Mouse (Mus musculus) T-helper 2 cell (primary cell): ENCODE measurements around the gene Strip2.

Source experiments
- in situ Hi-C: fragments of 300-600 bp; cut with MboI, MseI; formaldehyde crosslinking; loops from one replicate; pipeline ENCODE4 v1.15.1; 2025; ENCODE audit warnings: high pct_unique_total_duplicates

Gene Strip2

DNA sequence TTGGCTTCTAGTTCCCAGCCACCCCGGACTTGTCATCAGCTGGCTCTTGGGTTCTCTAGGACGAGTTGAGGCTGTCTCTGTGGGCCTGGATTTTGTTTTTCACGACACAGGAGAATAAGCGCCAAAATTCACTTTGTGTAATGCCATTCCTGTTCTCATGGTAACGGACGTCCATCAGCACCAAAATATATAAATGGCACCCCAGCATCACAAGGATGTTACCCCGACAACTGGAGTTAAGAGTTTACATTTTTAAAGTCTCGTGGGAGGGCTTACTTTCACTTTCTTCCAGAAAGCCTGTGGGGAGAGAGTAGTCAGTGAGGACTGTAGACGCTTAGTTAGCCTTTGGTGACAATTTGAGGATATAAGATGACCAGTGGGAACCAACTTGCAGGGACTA lies 85.8 kb downstream of the Strip2 start:
- in situ Hi-C loops: loop anchor here (10.0 kb wide), 1 partner anchor 202 kb away; no protein-coding TSS in a partner anchor

DNA sequence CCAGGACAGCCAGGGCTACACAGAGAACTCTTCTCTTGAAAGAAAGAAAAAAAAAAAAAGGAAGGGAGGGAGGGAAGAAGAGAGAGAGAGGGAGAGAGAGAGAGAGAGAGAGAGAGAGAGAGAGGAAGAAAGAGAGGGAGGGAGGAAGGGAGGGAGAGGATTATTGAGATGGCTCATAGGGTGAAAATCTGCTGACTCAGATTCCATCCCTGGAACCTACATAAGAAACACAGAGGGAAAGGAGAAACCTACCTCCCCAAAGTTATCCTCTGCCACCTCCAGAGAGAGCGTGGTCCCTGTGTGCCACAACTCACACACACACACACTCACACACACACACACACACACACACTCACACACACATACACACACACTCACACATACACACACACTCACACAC lies 89.0 kb downstream of the Strip2 start:
- in situ Hi-C loops: loop anchor here (10.0 kb wide), 1 partner anchor 199 kb away; no protein-coding TSS in a partner anchor

- in situ Hi-C loops: loop anchor here (10.0 kb wide), 1 partner anchor 196 kb away; no protein-coding TSS in a partner anchor
Measured at GRCm38 (mm10) chr6:30009204-30009603, 92.4 kb downstream of the Strip2 start.
